Mouse (Mus musculus): ENCODE data around the gene Orai3. TPM values are rescaled to one million over a fixed set of nuclear protein-coding genes. Genes with fewer than 3 reads are reported as not detected.
A peak's percentile ranks its signal among the peaks of the same experiment; 100 is the strongest.

Gene Orai3
- polyA plus RNA-seq, 1 experiment from 2014 or later: 18.6 TPM

- no peak overlapping the region for H3K4me2 ChIP-seq (replicated peaks; ENCODE audit: low read depth)
- H3K36me3 ChIP-seq (ENCODE audit: control insufficient read depth, insufficient read depth, low read length): peaks cover 26% of the 10 kb centered on the region
- no peak overlapping the region for H3K9ac ChIP-seq (ENCODE audit: low read length)
- H3K27me3 ChIP-seq (ENCODE audit: control insufficient read depth, insufficient read depth, low read length): no peaks in the 10 kb centered on the region
- H3K9me3 ChIP-seq (ENCODE audit: control insufficient read depth, low read length): no peaks in the 10 kb centered on the region
- no peak overlapping the region for H3K27ac ChIP-seq (replicated peaks)
- DNase-seq (ENCODE audit: low spot score) (no peak), ATAC-seq (ENCODE audit: low FRiP score, low TSS enrichment) (no peak)
- no peaks in the 10 kb centered on the region for H3K4me1 ChIP-seq (replicated peaks; ENCODE audit: control insufficient read depth, insufficient read depth)
- TF ChIP-seq CTCF (IDR thresholded peaks at IDR 0.05; ENCODE audit: low read depth): no peak
- no peak for TF ChIP-seq EP300 (optimal IDR thresholded peaks at IDR 0.05)
- 53% methylated on average over 5 of the region's 5 CpGs for WGBS
- H3K4me3 ChIP-seq (ENCODE audit: low read depth, low read length): no peak overlapping the region
Measured at GRCm38 (mm10) chr7:127753158-127753557, 16.5 kb upstream of the Orai3 start.

- no peak for TF ChIP-seq CTCF (IDR thresholded peaks at IDR 0.05; ENCODE audit: low read depth)
- TF ChIP-seq EP300 (optimal IDR thresholded peaks at IDR 0.05): no peak
- no peak overlapping the region for H3K4me3 ChIP-seq (ENCODE audit: low read depth, low read length)
- H3K4me2 ChIP-seq (replicated peaks; ENCODE audit: low read depth): no peak overlapping the region
- no peaks in the 10 kb centered on the region for H3K9me3 ChIP-seq (ENCODE audit: control insufficient read depth, low read length)
- H3K9ac ChIP-seq (ENCODE audit: low read length): no peak overlapping the region
- DNase-seq (ENCODE audit: low spot score) (no peak), ATAC-seq (ENCODE audit: low FRiP score, low TSS enrichment) (no peak)
- no peaks in the 10 kb centered on the region for H3K4me1 ChIP-seq (replicated peaks; ENCODE audit: control insufficient read depth, insufficient read depth)
- no peak overlapping the region for H3K27ac ChIP-seq (replicated peaks)
- 77% methylated on average over 7 of the region's 7 CpGs for WGBS
- H3K36me3 ChIP-seq (ENCODE audit: control insufficient read depth, insufficient read depth, low read length): peaks cover 26% of the 10 kb centered on the region
- no peaks in the 10 kb centered on the region for H3K27me3 ChIP-seq (ENCODE audit: control insufficient read depth, insufficient read depth, low read length)
Measured at GRCm38 (mm10) chr7:127753741-127754140, 15.9 kb upstream of the Orai3 start.

GRCm38 (mm10) chr7:127759716-127760115 lies 9.9 kb upstream of the Orai3 start:
- Histone ChIP-seq H3K4me2 (replicated peaks; ENCODE audit: low read depth) (no peak overlapping the region), H3K36me3 (ENCODE audit: control insufficient read depth, insufficient read depth, low read length) (peaks cover 11% of the 10 kb centered on the region), H3K4me1 (replicated peaks; ENCODE audit: control insufficient read depth, insufficient read depth) (no peaks in the 10 kb centered on the region), H3K9ac (ENCODE audit: low read length) (no peak overlapping the region), H3K27me3 (ENCODE audit: control insufficient read depth, insufficient read depth, low read length) (no peaks in the 10 kb centered on the region), H3K9me3 (ENCODE audit: control insufficient read depth, low read length) (no peaks in the 10 kb centered on the region), H3K27ac (replicated peaks) (no peak overlapping the region; the same call in 1 of the 2 replicates), H3K4me3 (ENCODE audit: low read depth, low read length) (no peak overlapping the region)
- ATAC-seq (ENCODE audit: low FRiP score, low TSS enrichment) (no peak), DNase-seq (ENCODE audit: low spot score) (no peak)
- TF ChIP-seq CTCF (IDR thresholded peaks at IDR 0.05; ENCODE audit: low read depth): no peak
- 53% methylated on average over 6 of the region's 6 CpGs for WGBS

- Histone ChIP-seq H3K4me3 (ENCODE audit: low read depth, low read length) (no peak overlapping the region), H3K4me2 (replicated peaks; ENCODE audit: low read depth) (no peak overlapping the region), H3K27me3 (ENCODE audit: control insufficient read depth, insufficient read depth, low read length) (no peaks in the 10 kb centered on the region), H3K4me1 (replicated peaks; ENCODE audit: control insufficient read depth, insufficient read depth) (no peaks in the 10 kb centered on the region), H3K9me3 (ENCODE audit: control insufficient read depth, low read length) (no peaks in the 10 kb centered on the region), H3K9ac (ENCODE audit: low read length) (no peak overlapping the region), H3K27ac (replicated peaks) (no peak overlapping the region), H3K36me3 (ENCODE audit: control insufficient read depth, insufficient read depth, low read length) (0 out of 2 replicates have a peak, but pooled peaks cover 11% of the 10 kb centered on the region)
- no peak for TF ChIP-seq EP300 (optimal IDR thresholded peaks at IDR 0.05)
- no peak for TF ChIP-seq CTCF (IDR thresholded peaks at IDR 0.05; ENCODE audit: low read depth)
- ATAC-seq (ENCODE audit: low FRiP score, low TSS enrichment): peak; percentile 3; the same call in 1 of the 2 replicates
- 59% methylated on average over 3 of the region's 3 CpGs for WGBS
- no peak for DNase-seq (ENCODE audit: low spot score)
Measured at GRCm38 (mm10) chr7:127760478-127760877, 9.1 kb upstream of the Orai3 start.

- H3K27ac ChIP-seq (replicated peaks): no peak overlapping the region
Measured at GRCm38 (mm10) chr7:127761026-127761425, 8.6 kb upstream of the Orai3 start.

GRCm38 (mm10) chr7:127763642-127764041 lies 6.0 kb upstream of the Orai3 start:
- 88% methylated on average over 4 of the region's 4 CpGs for WGBS
- 0 out of 2 replicates have a peak, but pooled peaks cover 12% of the 10 kb centered on the region for H3K36me3 ChIP-seq (ENCODE audit: control insufficient read depth, insufficient read depth, low read length)
- no peak overlapping the region for H3K4me2 ChIP-seq (replicated peaks; ENCODE audit: low read depth)

More at GRCm38 (mm10) chr7:127761026-127761425, 8.6 kb upstream of the Orai3 start:
- WGBS: 17% methylated on average over 7 of the region's 7 CpGs
- Histone ChIP-seq H3K9ac (ENCODE audit: low read length) (no peak overlapping the region), H3K4me3 (ENCODE audit: low read depth, low read length) (no peak overlapping the region), H3K9me3 (ENCODE audit: control insufficient read depth, low read length) (no peaks in the 10 kb centered on the region), H3K4me2 (replicated peaks; ENCODE audit: low read depth) (no peak overlapping the region), H3K36me3 (ENCODE audit: control insufficient read depth, insufficient read depth, low read length) (0 out of 2 replicates have a peak, but pooled peaks cover 11% of the 10 kb centered on the region), H3K27me3 (ENCODE audit: control insufficient read depth, insufficient read depth, low read length) (no peaks in the 10 kb centered on the region), H3K4me1 (replicated peaks; ENCODE audit: control insufficient read depth, insufficient read depth) (no peaks in the 10 kb centered on the region)
- DNase-seq (ENCODE audit: low spot score) (peak; percentile 81), ATAC-seq (ENCODE audit: low FRiP score, low TSS enrichment) (peak; percentile 70)
- TF ChIP-seq EP300 (optimal IDR thresholded peaks at IDR 0.05): no peak
- TF ChIP-seq CTCF (IDR thresholded peaks at IDR 0.05; ENCODE audit: low read depth): peak; percentile 97

More at GRCm38 (mm10) chr7:127763642-127764041, 6.0 kb upstream of the Orai3 start:
- Histone ChIP-seq H3K9ac (ENCODE audit: low read length) (no peak overlapping the region), H3K27ac (replicated peaks) (no peak overlapping the region), H3K4me3 (ENCODE audit: low read depth, low read length) (no peak overlapping the region), H3K9me3 (ENCODE audit: control insufficient read depth, low read length) (no peaks in the 10 kb centered on the region), H3K4me1 (replicated peaks; ENCODE audit: control insufficient read depth, insufficient read depth) (no peaks in the 10 kb centered on the region), H3K27me3 (ENCODE audit: control insufficient read depth, insufficient read depth, low read length) (no peaks in the 10 kb centered on the region)
- TF ChIP-seq EP300 (optimal IDR thresholded peaks at IDR 0.05) (no peak), CTCF (IDR thresholded peaks at IDR 0.05; ENCODE audit: low read depth) (no peak)
- DNase-seq (ENCODE audit: low spot score): no peak
- no peak for ATAC-seq (ENCODE audit: low FRiP score, low TSS enrichment)

Measured in stomach, postnatal 0 days (tissue).